Mouse (Mus musculus) midbrain, embryonic 16.5 days (tissue): Measurements from ENCODE around the gene Tubgcp3. TPM values are rescaled to one million over a fixed set of nuclear protein-coding genes. Genes with fewer than 3 reads are reported as not detected.
A peak's percentile ranks its signal among the peaks of the same experiment; 100 is the strongest.
"Not testable (repeated sequence)": the region's sequence is repeated elsewhere in the genome, so short reads cannot be mapped to it uniquely, and the experiment has no call there.

Experiments used
- ATAC-seq: fragments of 200-750 bp; cut with Nextera tagmentation; 2 replicates; pipeline ENCODE4 v1.8.0; 2017; ENCODE audit warnings: moderate TSS enrichment
- H3K27ac ChIP-seq: fragments of 300-500 bp; sonication (generic); 2 replicates; pipeline ENCODE4 v1.5.1; 2014; ENCODE audit warnings: mild to moderate bottlenecking, low read length, mixed read lengths
- H3K27me3 ChIP-seq: fragments of 300-500 bp; sonication (generic); 2 replicates; pipeline ENCODE4 v1.6.1; 2014; ENCODE audit warnings: low read depth, low read length, mixed read lengths; ENCODE audit not compliant: control insufficient read depth, insufficient read depth
- H3K36me3 ChIP-seq: fragments of 300-500 bp; sonication (generic); 2 replicates; pipeline ENCODE4 v1.6.1; 2014; ENCODE audit warnings: mild to moderate bottlenecking, low read length, moderate library complexity, mixed read lengths; ENCODE audit not compliant: control insufficient read depth, insufficient read depth
- H3K4me1 ChIP-seq: fragments of 300-500 bp; sonication (generic); 2 replicates; pipeline ENCODE4 v1.6.1; 2014; ENCODE audit warnings: mild to moderate bottlenecking, low read length, mixed read lengths; ENCODE audit not compliant: control insufficient read depth, insufficient read depth
- H3K4me2 ChIP-seq: fragments of 300-500 bp; sonication (generic); 2 replicates; pipeline ENCODE4 v1.6.1; 2014; ENCODE audit warnings: mild to moderate bottlenecking, low read length, mixed read lengths
- H3K4me3 ChIP-seq: fragments of 300-500 bp; sonication (generic); 2 replicates; pipeline ENCODE4 v1.5.1; 2014; ENCODE audit warnings: low read depth, mild to moderate bottlenecking, low read length, moderate library complexity, mixed read lengths
- H3K9ac ChIP-seq: fragments of 300-500 bp; sonication (generic); 2 replicates; pipeline ENCODE4 v1.6.1; 2014; ENCODE audit warnings: low read depth, low read length, mixed read lengths
- H3K9me3 ChIP-seq: fragments of 300-500 bp; sonication (generic); replicated peaks from 2 replicates; pipeline ENCODE4 v1.6.1; 2014; ENCODE audit warnings: mild to moderate bottlenecking, low read length, mixed read lengths; ENCODE audit not compliant: control insufficient read depth, poor library complexity, severe bottlenecking
- WGBS: fragments of 180-500 bp; shearing (Covaris S2); extraction: QIAGEN DNeasy Blood & Tissue Kit; methylation state at CpG from one replicate; pipeline ENCODE4 v1.1.7; 2014; 5-methylcytosine and 5-hydroxymethylcytosine counted together
- polyA plus RNA-seq: library from polyadenylated mRNA; unstranded; fragments of >200 nt; fragmentation: Nextera tagmentation; extraction: Ambion mirVana; gene quantifications from 2 replicates; pipeline ENCODE4 v1.2.1, GENCODE M21; 2015

Tubgcp3 gene
- polyA plus RNA-seq, 1 experiment from 2014 or later: 42.5 TPM

GRCm38 (mm10) chr8:12677529-12677928 lies 5.5 kb upstream of the Tubgcp3 start:
- H3K9me3 ChIP-seq: no peaks in the 10 kb centered on the region
- no peaks in the 10 kb centered on the region for H3K27me3 ChIP-seq
- H3K9ac ChIP-seq: no peak overlapping the region
- peak; percentile 75 for ATAC-seq
- WGBS: 3% methylated on average over 7 of the region's 7 CpGs
- H3K36me3 ChIP-seq: no peaks in the 10 kb centered on the region
- H3K27ac ChIP-seq: no peak overlapping the region
- H3K4me2 ChIP-seq: no peak overlapping the region
- H3K4me3 ChIP-seq: no peak overlapping the region
- peaks cover 7% of the 10 kb centered on the region for H3K4me1 ChIP-seq

- ATAC-seq: peak; percentile 76
- peak overlapping the region; percentile 85 for H3K4me3 ChIP-seq
- H3K4me2 ChIP-seq: peak overlapping the region; percentile 83
- no peaks in the 10 kb centered on the region for H3K9me3 ChIP-seq
- under 1% methylated on average over 37 of the region's 38 CpGs for WGBS
- peak overlapping the region; percentile 86 for H3K27ac ChIP-seq
- peaks cover 16% of the 10 kb centered on the region for H3K4me1 ChIP-seq
- H3K36me3 ChIP-seq: peaks cover 2% of the 10 kb centered on the region; the same call in 1 of the 2 replicates
- H3K9ac ChIP-seq: peak overlapping the region; percentile 84
- H3K27me3 ChIP-seq: no peaks in the 10 kb centered on the region
Observed at GRCm38 (mm10) chr8:12671473-12672055, 484 bp downstream of the Tubgcp3 start.

GRCm38 (mm10) chr8:12670965-12671364 lies 1.1 kb downstream of the Tubgcp3 start:
- Histone ChIP-seq H3K9ac (peak overlapping the region; percentile 84), H3K36me3 (peaks cover 2% of the 10 kb centered on the region; the same call in 1 of the 2 replicates), H3K4me1 (peaks cover 16% of the 10 kb centered on the region), H3K27ac (no peak overlapping the region), H3K4me3 (peak overlapping the region; percentile 85), H3K9me3 (no peaks in the 10 kb centered on the region), H3K27me3 (no peaks in the 10 kb centered on the region), H3K4me2 (peak overlapping the region; percentile 83)
- ATAC-seq: no peak
- WGBS: 35% methylated on average over 6 of the region's 6 CpGs

GRCm38 (mm10) chr8:12668832-12669231 lies 3.2 kb downstream of the Tubgcp3 start:
- 90% methylated on average over 6 of the region's 6 CpGs for WGBS
- no peak overlapping the region for H3K4me2 ChIP-seq
- H3K27me3 ChIP-seq: no peaks in the 10 kb centered on the region
- H3K4me3 ChIP-seq: no peak overlapping the region
- H3K4me1 ChIP-seq: peaks cover 16% of the 10 kb centered on the region
- H3K9ac ChIP-seq: no peak overlapping the region
- H3K36me3 ChIP-seq: peaks cover 2% of the 10 kb centered on the region; the same call in 1 of the 2 replicates
- no peaks in the 10 kb centered on the region for H3K9me3 ChIP-seq
- ATAC-seq: no peak
- no peak overlapping the region for H3K27ac ChIP-seq

GRCm38 (mm10) chr8:12666530-12666929 lies 5.5 kb downstream of the Tubgcp3 start:
- not testable (repeated sequence) for H3K4me2 ChIP-seq, H3K27ac ChIP-seq, H3K9me3 ChIP-seq, H3K36me3 ChIP-seq, H3K27me3 ChIP-seq, H3K9ac ChIP-seq, H3K4me3 ChIP-seq, H3K4me1 ChIP-seq, ATAC-seq
- WGBS: 93% methylated on average over 3 of the region's 3 CpGs

- Histone ChIP-seq H3K9ac (no peak overlapping the region), H3K4me3 (no peak overlapping the region), H3K27ac (no peak overlapping the region), H3K27me3 (no peaks in the 10 kb centered on the region), H3K36me3 (no peaks in the 10 kb centered on the region), H3K4me2 (no peak overlapping the region), H3K4me1 (no peaks in the 10 kb centered on the region), H3K9me3 (no peaks in the 10 kb centered on the region)
- ATAC-seq: no peak
- WGBS: 79% methylated on average over 5 of the region's 5 CpGs
Observed at GRCm38 (mm10) chr8:12663105-12663456, 9.0 kb downstream of the Tubgcp3 start.

- Histone ChIP-seq H3K9me3 (no peaks in the 10 kb centered on the region), H3K27me3 (no peaks in the 10 kb centered on the region), H3K4me2 (no peak overlapping the region), H3K27ac (no peak overlapping the region), H3K36me3 (peaks cover under 1% of the 10 kb centered on the region; the same call in 1 of the 2 replicates), H3K4me3 (no peak overlapping the region), H3K9ac (no peak overlapping the region), H3K4me1 (no peaks in the 10 kb centered on the region)
- WGBS: 88% methylated on average over 4 of the region's 4 CpGs
- no peak for ATAC-seq
Observed at GRCm38 (mm10) chr8:12662375-12663104, 9.5 kb downstream of the Tubgcp3 start.

- no peak overlapping the region for H3K27ac ChIP-seq
- H3K4me1 ChIP-seq: no peaks in the 10 kb centered on the region
- WGBS: 95% methylated on average over 16 of the region's 16 CpGs
- no peak overlapping the region for H3K9ac ChIP-seq
- no peak for ATAC-seq
- no peaks in the 10 kb centered on the region for H3K27me3 ChIP-seq
- H3K4me2 ChIP-seq: no peak overlapping the region
- peaks cover 44% of the 10 kb centered on the region for H3K36me3 ChIP-seq
- H3K9me3 ChIP-seq: no peaks in the 10 kb centered on the region
- H3K4me3 ChIP-seq: no peak overlapping the region
Observed at GRCm38 (mm10) chr8:12657411-12657810, 14.6 kb downstream of the Tubgcp3 start.

- no peak overlapping the region for H3K4me3 ChIP-seq
- no peak overlapping the region for H3K9ac ChIP-seq
- H3K4me2 ChIP-seq: no peak overlapping the region
- no peak for ATAC-seq
- H3K9me3 ChIP-seq: no peaks in the 10 kb centered on the region
- no peaks in the 10 kb centered on the region for H3K27me3 ChIP-seq
- H3K36me3 ChIP-seq: peaks cover 50% of the 10 kb centered on the region
- H3K27ac ChIP-seq: no peak overlapping the region
- no peaks in the 10 kb centered on the region for H3K4me1 ChIP-seq
- 90% methylated on average over 4 of the region's 4 CpGs for WGBS
Observed at GRCm38 (mm10) chr8:12651246-12651645, 20.8 kb downstream of the Tubgcp3 start.
